Mouse (Mus musculus): ENCODE results near the gene Spaca7. TPM values are rescaled to one million over a fixed set of nuclear protein-coding genes. Genes with fewer than 3 reads are reported as not detected.
"Not testable (repeated sequence)": the region's sequence is repeated elsewhere in the genome, so short reads cannot be mapped to it uniquely, and the experiment has no call there.

Spaca7 gene
- total RNA-seq, 4 experiments from 2014 or later, result not detected

DNA sequence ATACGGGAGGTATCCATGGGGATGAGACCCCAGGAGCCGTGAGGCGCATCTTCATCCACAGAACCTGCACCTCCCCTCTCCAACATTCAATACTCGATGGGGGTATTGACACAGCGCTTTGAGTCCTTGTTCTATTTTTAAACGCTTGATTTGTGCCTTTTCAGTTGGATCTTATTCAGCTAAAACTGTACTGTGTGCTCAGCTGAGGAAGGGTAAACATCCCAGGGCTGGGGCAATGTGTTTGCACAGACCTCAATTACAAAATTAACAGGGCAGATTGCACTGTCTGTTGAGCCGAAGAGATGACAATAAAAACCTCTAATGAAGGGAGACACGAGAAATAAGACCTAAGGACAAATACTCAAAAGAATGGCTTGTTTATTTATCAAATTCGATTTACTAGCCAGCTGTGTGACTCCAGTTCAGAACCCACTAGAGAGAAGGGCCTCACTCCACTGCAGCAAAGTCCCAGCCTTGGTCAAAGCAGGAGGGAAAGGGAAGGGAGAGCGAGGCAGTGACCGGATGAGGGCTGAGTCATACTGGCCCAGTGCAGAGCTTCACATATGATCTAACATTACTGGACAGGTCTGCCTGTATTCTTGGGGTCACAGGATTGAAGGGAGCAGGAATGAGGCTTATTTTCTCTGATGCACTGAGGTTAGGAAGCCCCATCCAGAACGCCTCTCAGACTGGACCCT, 37.1 kb downstream of the Spaca7 start:
- no peak for DNase-seq (ENCODE audit: low spot score in 2 of 2)

DNA sequence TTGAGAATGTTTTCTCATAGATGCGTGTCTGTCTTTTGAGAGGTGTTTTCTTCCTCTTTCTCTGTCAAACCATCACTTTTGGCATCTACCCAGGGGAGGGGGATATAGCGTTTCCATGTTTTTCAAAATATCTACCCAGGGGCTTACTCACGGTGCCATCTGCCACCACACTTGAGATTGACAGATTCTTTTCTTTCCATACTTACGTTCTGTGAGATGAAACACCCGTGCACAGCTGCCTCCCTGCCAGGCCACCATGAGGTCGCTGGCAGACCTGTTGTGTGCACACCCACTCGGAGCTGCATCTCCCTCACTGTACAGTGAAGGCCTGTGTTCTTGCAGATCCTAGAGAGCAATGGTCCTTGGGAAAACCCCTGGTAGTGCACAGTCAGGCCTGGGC, 40.4 kb downstream of the Spaca7 start:
- no peak for DNase-seq (ENCODE audit: low spot score in 2 of 2)

DNA sequence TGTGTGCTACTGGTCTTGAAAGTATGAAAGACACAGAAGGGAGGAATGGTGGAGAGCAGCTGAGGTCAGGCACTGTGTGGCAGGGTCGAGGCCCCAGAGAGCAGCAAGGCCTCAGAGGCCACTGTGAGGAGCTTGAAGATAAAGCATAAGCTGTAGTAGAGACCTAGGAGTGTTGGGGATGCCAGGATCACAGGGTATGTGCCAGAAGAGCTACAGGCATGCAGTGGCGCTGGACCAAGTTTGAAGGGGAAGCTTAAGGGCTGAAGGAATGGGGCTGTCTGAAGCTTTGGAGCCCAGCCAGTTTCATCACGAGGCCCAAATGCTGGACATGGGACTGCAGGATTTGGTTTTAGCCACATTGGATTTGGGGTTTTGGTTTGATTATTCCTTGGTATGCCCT, 44.5 kb downstream of the Spaca7 start:
- DNase-seq (ENCODE audit: low spot score in 2 of 2), result not testable (repeated sequence)

DNA sequence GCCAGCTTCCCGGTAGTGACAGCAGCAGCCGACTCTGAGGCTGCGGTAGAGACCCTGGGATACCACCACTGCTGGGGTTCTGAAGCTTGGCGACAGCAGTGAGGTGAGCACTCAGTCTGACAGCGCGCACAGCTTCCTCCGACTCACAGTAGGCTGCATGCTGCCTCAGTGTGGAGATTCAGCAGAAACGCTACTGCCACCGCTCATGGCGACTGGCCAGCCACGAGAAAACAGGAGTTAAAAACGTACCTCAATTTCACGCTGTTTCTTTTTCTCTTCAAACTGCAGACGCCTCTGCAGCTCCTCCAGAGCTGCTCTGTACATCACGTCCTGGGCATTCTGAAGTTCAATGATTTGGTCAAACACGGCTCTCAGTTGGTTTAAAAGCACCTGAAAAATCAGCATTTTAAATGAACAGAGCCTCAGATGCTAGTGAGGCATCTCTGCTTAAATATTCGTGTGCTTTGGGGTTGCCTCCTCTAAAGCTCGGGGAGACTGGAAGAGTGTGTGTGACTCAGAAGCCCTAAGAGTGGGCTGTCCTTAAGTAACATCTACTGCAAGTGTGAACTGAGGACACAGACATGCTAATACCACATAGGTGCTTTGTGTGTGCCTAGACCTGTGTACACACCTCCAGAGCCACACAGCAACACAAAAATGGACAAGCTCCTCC, 48.9 kb downstream of the Spaca7 start:
- no peak for DNase-seq (ENCODE audit: low spot score in 2 of 2)

- no peak for DNase-seq (ENCODE audit: low spot score in 2 of 2)
These were observed 53.1 kb downstream of the Spaca7 start for GRCm38 (mm10) chr8:12625890-12626289.

DNA sequence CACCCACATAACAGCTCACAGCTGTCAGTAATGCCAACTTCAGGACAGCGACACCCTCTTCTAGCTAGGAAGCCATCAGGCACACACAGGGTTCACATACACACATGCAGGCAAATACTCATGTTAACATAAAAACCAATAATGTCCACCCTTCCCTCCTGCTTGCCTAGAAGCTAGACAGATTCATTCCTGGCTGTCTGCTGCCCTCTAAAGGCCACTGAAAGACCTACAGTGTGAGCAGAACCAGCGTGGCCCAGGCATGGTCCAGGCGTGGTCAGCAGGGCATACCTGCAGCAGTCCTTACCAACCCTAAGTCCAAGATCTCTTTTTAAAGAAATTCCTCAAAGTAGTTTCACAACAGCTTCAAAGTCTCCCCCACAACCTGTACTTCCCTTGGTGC, 56.2 kb downstream of the Spaca7 start:
- no peak for DNase-seq (ENCODE audit: low spot score in 2 of 2)

DNA sequence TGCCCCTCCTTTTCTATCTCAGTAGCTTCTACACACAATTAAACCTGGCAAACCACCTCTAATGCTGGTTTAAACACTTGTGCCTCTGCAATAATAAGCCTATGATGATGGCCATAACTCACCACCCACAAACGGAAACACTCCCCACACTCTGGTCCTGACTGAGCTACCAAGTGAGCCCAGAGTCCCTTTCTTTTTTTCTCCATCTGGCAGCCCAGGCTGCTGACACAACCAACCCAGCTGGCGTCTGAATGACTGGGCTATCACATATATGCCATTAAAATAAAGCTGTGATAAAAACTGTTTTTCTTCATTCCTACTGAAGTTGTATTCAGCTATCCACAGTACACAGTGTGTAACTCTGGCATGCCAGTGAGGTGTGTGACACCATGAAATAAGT, 62.5 kb downstream of the Spaca7 start:
- DNase-seq (ENCODE audit: low spot score in 2 of 2), result no peak

GRCm38 (mm10) chr8:12638446-12638845, 65.6 kb downstream of the Spaca7 start:
- no peak for DNase-seq (ENCODE audit: low spot score in 2 of 2)

DNA sequence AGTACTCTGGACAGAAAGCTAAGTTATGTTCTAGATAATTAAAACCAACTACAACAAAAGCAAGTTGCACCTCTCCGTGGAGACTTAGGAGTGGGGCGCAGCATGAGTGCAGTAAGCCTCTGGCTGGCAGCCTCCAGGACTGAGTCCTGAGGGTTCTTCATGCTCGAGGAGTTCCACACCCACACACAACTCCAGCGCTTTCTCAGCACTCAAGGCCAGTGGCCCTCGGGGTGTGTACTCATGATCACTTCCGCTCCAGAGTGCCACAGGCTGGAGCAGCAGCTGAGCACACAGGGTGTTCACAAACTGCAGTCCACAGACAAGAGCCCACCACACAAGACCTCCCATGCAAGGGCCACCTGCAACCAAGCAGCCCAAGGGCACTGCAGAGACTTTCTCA, 68.7 kb downstream of the Spaca7 start:
- no peak for DNase-seq (ENCODE audit: low spot score in 2 of 2)

GRCm38 (mm10) chr8:12644341-12644740, 71.5 kb downstream of the Spaca7 start:
- no peak for DNase-seq (ENCODE audit: low spot score in 2 of 2)

DNA sequence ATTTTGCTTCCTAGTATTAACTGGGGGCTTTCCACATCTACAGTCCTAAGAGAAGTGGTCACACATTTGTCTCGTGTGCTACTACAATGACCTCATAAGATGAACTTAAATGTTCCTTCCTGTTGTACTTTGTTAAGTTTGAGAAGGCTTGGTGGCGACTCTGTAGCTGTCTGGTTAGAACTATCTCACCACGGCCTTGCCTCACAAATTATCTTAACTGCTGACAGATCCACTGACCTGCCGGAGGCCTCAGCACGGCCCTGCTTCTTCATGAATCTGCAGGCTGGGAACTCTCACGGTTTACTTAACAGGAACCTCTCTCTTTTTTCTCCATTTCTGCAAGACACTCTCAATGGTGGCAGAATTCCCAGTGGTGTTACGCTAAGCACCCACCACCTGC, 72.1 kb downstream of the Spaca7 start:
- no peak for DNase-seq (ENCODE audit: low spot score in 2 of 2)

DNA sequence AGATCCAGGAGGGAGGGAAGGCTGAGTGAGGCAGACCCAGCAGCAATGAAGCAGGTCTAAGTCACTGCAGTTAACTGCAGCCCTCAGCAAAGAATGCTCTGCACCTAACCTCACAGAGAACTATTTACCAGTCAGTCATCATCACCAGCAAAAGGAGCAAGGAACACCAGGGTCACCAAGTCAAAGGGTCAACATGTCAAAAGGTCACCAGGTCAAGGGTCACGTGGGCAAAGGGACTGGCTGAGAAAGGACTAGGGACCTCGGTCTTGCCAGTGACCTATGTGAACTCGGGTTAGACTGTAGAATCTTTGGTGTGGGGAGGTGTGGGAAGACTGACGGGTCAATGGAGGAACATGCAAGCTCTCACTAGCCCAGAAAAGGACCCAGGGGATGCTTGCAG, 73.7 kb downstream of the Spaca7 start:
- no peak for DNase-seq (ENCODE audit: low spot score in 2 of 2)

DNA sequence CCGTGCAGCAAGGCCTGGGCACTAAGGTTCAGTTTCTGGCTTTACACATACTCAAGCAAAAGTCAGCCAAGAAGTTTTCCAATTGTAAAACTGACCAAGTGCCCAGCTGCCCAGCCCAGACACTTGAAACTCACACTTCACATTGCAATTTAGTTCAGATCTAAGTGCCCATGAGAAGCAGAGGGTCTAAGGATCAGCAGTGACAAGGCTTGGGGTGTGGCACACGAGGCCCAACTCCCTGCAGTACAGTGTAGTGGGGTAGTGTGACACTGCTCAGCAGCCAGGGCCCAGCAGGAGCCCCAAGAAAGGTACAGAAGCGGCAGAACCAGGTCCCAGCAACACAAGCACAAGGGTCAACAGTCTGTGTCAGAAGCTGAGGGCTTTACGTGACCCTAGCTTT, 76.1 kb downstream of the Spaca7 start:
- no peak for DNase-seq (ENCODE audit: low spot score in 2 of 2)

Other genes with a start within 250 kb of the Spaca7 start
- gene Sox1, start 177.7 kb upstream of the Spaca7 start, total RNA-seq (2022), result not detected
- gene Tubgcp3, start 99.2 kb downstream of the Spaca7 start, total RNA-seq (2022), result 1 to 10 TPM; 7.5 to 8.5 (median 7.9) TPM
- gene Atp11a, start 184.0 kb downstream of the Spaca7 start, total RNA-seq (2022), result 10 to 100 TPM; 22.9 to 33.6 (median 27.0) TPM